Mouse (Mus musculus) lung, adult 2 months (tissue): ENCODE measurements around the gene Pa2g4. TPM values are rescaled to one million over a fixed set of nuclear protein-coding genes. Genes with fewer than 3 reads are reported as not detected.

ENCODE experiments used
- DNase-seq: peaks from one replicate; pipeline ENCODE4 v3.0.0; 2022
- H3K4me1 ChIP-seq: fragments of 200-500 bp; 2 replicates; pipeline ENCODE4 v1.6.1; 2011; ENCODE audit warnings: low read length; ENCODE audit not compliant: control insufficient read depth, insufficient read depth
- H3K4me3 ChIP-seq: fragments of 200-500 bp; replicated peaks from 2 replicates; pipeline ENCODE3; 2011; ENCODE audit warnings: low read depth, mild to moderate bottlenecking, control low read depth, low read length; ENCODE audit errors: extremely low read depth
- CTCF ChIP-seq: fragments of 200-500 bp; IDR thresholded peaks from 2 replicates; pipeline ENCODE4 v1.5.1; 2011; ENCODE audit warnings: mild to moderate bottlenecking, low read length, control low read depth; ENCODE audit not compliant: insufficient read depth
- POLR2A ChIP-seq: fragments of 200-500 bp; IDR thresholded peaks from 2 replicates; pipeline ENCODE4 v1.6.1; 2011; ENCODE audit warnings: low read depth, mild to moderate bottlenecking, control low read depth, low read length, borderline replicate concordance; ENCODE audit errors: extremely low read depth
- WGBS: fragments of 180-500 bp; shearing (Covaris S2); methylation state at CpG from one replicate; pipeline ENCODE4 v1.1.7; 2018; 5-methylcytosine and 5-hydroxymethylcytosine counted together
- polyA plus RNA-seq: library from polyadenylated mRNA; depleted of rRNA; stranded (reverse); fragments of >200 nt; gene quantifications from 2 replicates; pipeline ENCODE4 v1.2.3, GENCODE M21; 2012

Gene Pa2g4
- polyA plus RNA-seq, 1 experiment = 23.9 TPM

- DNase-seq = no peak
- Histone ChIP-seq H3K4me1 (no peaks in the 10 kb centered on the region), H3K4me3 (no peak overlapping the region)
- 69% methylated on average over 5 of the region's 5 CpGs for WGBS
- TF ChIP-seq CTCF (no peak), POLR2A (no peak)
Measured at GRCm38 (mm10) chr10:128592797-128593196, 27.0 kb upstream of the Pa2g4 start.

GRCm38 (mm10) chr10:128591436-128591835, 25.6 kb upstream of the Pa2g4 start:
- no peak for DNase-seq
- TF ChIP-seq POLR2A (no peak), CTCF (no peak)
- 69% methylated on average over 6 of the region's 6 CpGs for WGBS
- no peak overlapping the region for H3K4me3 ChIP-seq
- H3K4me1 ChIP-seq = no peaks in the 10 kb centered on the region

GRCm38 (mm10) chr10:128590193-128590690, 24.5 kb upstream of the Pa2g4 start:
- Histone ChIP-seq H3K4me3 (peak overlapping the region; percentile 78), H3K4me1 (no peaks in the 10 kb centered on the region)
- WGBS = under 1% methylated on average over 43 of the region's 43 CpGs
- peak; percentile 58; the same call in 1 of the 2 replicates for TF ChIP-seq CTCF
- TF ChIP-seq POLR2A = no peak
- peak; percentile 75 for DNase-seq

- H3K4me3 ChIP-seq = peak within 1 kb of the TSS; percentile 78
- WGBS = under 1% methylated on average over 33 of the region's 43 CpGs
- H3K4me1 ChIP-seq = no peaks in the 10 kb centered on the region
- peak; percentile 85 for DNase-seq
- no peak for TF ChIP-seq CTCF
- TF ChIP-seq POLR2A = peak; percentile 13; the same call in 1 of the 2 replicates
Measured at GRCm38 (mm10) chr10:128589464-128590192, 23.8 kb upstream of the Pa2g4 start, which contains the start of gene Erbb3. Gene Erbb3, minus strand, starts transcription at chr10:128589652.

- Histone ChIP-seq H3K4me1 (peaks cover 2% of the 10 kb centered on the region; the same call in 1 of the 2 replicates), H3K4me3 (peak overlapping the region; percentile 78)
- WGBS = 5% methylated on average over 23 of the region's 23 CpGs
- peak; percentile 49 for DNase-seq
- TF ChIP-seq POLR2A = 0 out of 2 replicates have a peak, but pooled peaks have one; percentile 7
- TF ChIP-seq CTCF = no peak
Measured at GRCm38 (mm10) chr10:128588775-128589463, 23.1 kb upstream of the Pa2g4 start.

- 52% methylated on average over 1 of the region's 1 CpGs for WGBS
- peaks cover 3% of the 10 kb centered on the region; the same call in 1 of the 2 replicates for H3K4me1 ChIP-seq
- no peak for DNase-seq
- peak overlapping the region; percentile 13 for H3K4me3 ChIP-seq
- TF ChIP-seq POLR2A = no peak
- TF ChIP-seq CTCF = no peak
Measured at GRCm38 (mm10) chr10:128588136-128588535, 22.3 kb upstream of the Pa2g4 start.

- H3K4me3 ChIP-seq = peak overlapping the region; percentile 4
- WGBS = 47% methylated on average over 8 of the region's 8 CpGs
- TF ChIP-seq POLR2A (no peak), CTCF (no peak)
- peaks cover 3% of the 10 kb centered on the region; the same call in 1 of the 2 replicates for H3K4me1 ChIP-seq
- DNase-seq = no peak
Measured at GRCm38 (mm10) chr10:128587697-128588096, 21.9 kb upstream of the Pa2g4 start.

- Histone ChIP-seq H3K4me3 (no peak overlapping the region), H3K4me1 (peaks cover 3% of the 10 kb centered on the region; the same call in 1 of the 2 replicates)
- DNase-seq = no peak
- TF ChIP-seq CTCF = no peak
- TF ChIP-seq POLR2A = no peak
- WGBS = 46% methylated on average over 4 of the region's 4 CpGs
Measured at GRCm38 (mm10) chr10:128587120-128587519, 21.3 kb upstream of the Pa2g4 start.

- Histone ChIP-seq H3K4me3 (no peak overlapping the region), H3K4me1 (peaks cover 3% of the 10 kb centered on the region; the same call in 1 of the 2 replicates)
- 13% methylated on average over 1 of the region's 1 CpGs for WGBS
- TF ChIP-seq POLR2A (no peak), CTCF (no peak)
- DNase-seq = no peak
Measured at GRCm38 (mm10) chr10:128586546-128586945, 20.8 kb upstream of the Pa2g4 start.

- Histone ChIP-seq H3K4me1 (peaks cover 3% of the 10 kb centered on the region; the same call in 1 of the 2 replicates), H3K4me3 (no peak overlapping the region)
- no peak for TF ChIP-seq CTCF
- TF ChIP-seq POLR2A = no peak
- DNase-seq = peak; percentile 69
- 20% methylated on average over 4 of the region's 4 CpGs for WGBS
Measured at GRCm38 (mm10) chr10:128584386-128584785, 18.6 kb upstream of the Pa2g4 start.
